Mouse (Mus musculus): ENCODE measurements at regions not wholly inside any gene's neighbourhood (a gene's known extent, or its start where the extent isn't known, plus 50 kb on each side); places are given as distances from the start of the nearest gene placed in this dataset.

DNA sequence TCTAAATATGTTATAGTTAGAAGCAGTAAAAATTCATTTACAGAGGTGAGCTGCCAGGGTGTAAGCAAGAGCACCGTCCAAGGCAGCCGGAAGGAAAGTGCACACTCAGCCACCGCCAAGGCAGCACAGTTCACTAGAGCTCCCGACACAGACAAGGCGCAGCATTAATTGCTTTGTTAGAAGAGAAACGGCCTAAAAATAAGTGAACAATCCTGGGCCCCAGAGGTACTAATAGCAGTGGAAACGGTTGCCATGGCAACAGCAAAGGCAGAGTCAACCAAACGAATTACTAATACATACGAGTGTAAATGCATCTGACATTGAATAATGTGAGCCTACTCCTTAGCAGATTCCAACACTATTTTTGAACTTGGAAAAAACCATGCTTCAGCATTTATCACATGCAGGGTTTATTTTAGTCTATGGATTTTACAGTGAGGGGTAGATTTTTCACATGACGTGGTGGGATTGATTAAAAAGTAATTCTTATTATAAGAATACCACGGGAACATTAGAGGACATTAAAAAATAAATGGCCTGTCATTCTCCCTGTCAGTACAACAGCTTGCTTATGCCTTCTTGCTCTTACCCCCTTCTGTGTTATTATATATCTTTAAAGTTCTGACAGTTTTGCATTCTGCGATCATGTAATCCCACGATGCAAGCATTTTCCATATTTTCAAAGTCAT lies 62.5 kb downstream of the Cavin4 start:
- DNase-seq (ENCODE audit: low spot score): no peak

DNA sequence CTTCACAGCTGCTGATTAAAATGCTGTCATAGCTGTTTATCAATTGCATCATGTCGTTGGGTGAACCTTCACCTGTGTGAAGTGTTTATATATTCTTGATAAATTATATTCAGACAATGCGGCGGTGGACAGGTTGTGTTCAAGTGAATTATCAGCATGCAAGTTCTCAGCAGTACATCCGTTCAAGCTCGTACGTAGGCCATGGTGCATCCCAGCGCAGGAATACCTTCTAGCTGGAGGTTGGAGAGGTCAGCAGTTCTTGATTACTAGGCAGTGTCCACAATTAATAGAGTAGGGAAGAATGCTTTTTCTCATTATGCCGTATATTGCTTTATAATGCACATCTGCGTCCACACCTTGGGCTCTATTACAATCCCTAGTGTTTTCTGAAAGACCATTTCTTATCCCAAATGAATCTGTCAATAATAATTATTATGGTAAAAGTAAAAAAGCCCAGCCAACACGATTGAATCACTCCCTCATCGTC lies 63.1 kb downstream of the Cavin4 start:
- DNase-seq (ENCODE audit: low spot score): no peak

DNA sequence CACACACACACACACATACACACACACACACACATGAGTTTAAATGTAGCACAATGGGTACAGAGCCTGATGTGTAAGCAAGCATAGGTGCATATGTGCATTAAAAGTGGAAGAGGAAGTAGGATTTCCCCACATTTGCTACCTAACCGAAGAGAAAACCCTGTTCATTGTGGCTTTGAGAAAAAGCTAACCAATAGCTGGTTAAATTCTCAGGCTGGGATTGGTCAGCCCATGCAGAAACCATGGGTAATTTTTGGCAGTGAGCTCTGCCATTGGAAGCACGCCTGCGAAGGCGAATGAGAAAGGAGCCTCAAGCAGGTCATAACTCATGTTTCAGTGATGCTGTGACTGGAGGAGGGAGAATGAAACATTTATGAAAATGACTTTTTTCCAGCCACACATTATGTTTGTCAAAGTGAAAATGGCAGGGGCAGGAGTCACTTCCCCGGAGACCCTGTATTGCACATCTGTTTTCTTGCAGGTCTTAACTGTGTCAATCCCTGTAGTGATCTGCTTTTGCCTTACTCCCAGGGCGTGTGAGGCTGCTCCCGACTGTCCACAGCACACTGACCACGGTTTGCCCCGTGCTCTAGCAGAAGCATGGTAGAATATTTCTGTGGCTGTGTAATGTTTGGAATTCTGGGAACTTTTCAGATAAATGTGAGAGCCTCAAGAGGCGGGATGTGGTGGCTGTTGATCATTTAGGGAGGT lies 71.7 kb downstream of the Cavin4 start:
- no peak for DNase-seq (ENCODE audit: low spot score)

DNA sequence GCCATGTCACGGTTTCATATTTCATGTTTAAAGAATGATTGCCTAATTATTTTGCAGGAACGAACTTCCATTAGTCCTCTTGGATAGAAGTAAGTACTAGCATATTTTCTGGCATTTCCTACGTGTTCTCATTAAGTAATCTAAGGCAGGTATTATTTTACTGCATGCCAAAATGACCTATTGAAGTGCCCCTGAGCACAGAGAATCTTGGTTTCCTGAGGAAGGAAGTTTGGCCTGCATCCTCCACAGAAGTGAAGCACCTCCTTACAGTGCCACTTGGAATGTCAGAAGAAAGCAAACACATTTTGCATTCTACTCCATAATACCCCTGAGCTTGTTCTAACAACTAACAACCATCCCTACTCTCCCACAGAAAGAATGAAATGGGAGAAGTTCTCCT lies 82.9 kb downstream of the Cavin4 start:
- no peak for DNase-seq (ENCODE audit: low spot score)

DNA sequence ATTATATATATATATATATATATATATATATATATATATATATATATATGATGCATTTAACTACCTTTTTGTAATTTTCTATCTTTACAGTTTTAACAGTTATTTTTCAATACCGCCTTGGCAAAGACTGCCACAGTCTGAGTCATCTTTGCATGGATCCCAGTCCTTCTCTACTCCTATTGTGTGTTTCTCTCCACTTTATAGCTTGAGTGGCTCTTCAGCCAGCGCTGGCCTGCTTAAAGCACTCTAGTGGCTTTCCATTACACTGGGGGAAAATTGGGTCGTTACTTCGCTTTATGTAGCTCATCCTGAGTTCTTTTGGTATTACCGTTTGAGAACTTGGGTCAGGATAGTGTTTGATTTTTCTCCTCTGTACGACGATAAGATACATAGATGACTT lies 86.3 kb downstream of the Cavin4 start:
- DNase-seq (ENCODE audit: low spot score): no peak

DNA sequence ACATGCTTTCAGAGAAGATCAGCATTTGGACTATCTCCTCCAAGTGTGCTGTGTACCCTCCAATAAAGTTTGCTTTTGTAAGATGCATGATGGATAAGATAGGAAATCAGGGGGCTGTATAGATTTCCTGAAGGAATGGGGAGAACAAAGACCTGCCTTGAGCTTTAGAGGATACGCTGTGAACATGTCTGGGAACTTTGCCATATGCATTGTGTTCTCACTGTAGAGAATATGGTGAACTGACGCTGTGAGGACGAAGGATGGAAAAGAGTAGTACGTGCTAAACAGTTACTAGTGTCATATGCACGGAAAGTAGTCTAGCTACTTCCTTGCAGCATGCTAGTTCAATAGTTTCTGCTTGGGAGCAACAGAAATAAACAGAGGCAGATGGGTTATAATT lies 86.8 kb downstream of the Cavin4 start:
- no peak for DNase-seq (ENCODE audit: low spot score)

DNA sequence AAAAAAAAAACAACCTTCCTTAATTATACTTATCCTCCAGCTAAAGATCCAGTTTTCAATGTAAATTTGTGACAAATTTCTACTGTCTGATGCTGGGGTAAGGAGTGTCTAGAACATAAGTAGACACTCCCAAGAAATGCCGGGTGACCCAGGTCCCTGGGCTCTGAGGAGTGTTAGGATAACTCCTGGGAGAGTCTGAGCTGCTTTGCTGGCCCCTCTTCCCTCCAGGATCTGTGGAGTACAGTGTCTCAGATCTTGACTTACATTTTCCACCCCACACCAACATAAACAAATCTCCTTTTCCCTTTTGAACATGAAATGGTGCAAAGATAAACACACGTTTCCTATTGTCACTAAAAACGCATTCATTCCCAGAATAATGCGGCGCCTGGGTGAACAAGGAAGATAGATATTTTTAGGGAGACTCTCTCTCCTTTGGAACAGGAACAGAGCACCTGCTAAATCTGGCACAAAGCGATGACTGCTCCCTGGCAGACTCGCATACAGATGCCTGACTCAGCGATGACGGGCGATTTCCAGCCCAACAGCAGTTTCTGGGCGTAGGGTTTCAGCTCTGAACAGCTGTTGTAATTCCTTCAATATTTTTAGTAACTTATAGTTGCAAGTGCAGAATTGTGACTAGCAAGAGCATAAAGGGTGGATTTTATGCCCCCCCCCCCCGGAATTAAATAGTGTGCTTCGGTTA lies 91.3 kb downstream of the Cavin4 start:
- no peak for DNase-seq (ENCODE audit: low spot score)

DNA sequence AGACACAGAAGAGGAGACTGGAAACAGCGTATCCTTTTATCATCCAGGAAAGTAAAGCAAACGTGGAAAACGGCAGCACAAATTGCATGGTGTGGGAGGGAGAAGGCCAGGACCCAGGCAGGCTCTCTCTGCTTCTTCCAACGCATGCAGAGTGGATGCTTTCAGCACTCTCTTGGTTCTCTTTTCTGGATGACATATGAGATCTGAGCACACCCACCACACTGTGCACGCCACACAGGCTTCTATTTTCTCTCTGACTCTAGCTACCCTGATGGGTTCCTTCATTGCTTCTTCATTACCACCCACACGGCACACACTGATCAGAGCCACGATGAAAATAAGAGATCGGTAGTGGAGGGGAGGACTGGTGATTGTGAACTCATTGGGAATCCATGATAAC lies 97.3 kb downstream of the Cavin4 start:
- DNase-seq (ENCODE audit: low spot score): no peak

DNA sequence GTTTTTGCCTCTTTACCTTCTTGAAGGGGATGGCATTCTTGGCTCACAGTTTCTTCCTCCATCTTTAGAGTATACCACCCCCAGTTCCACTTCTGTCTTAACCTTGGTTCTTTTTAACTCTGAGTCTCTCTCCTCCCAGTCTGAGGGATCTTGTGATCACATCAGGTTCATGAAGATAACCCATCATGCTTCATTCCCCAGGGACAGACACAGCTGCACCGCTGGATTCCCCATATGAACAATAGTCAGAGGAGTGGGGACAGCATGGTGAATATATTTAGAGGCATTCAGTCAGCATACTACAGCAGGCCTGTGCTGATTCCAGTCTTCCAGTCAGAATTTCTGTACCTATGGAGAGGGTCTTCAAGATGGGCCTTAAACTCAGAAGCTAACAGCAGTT lies 103.1 kb downstream of the Cavin4 start:
- DNase-seq (ENCODE audit: low spot score): no peak

DNA sequence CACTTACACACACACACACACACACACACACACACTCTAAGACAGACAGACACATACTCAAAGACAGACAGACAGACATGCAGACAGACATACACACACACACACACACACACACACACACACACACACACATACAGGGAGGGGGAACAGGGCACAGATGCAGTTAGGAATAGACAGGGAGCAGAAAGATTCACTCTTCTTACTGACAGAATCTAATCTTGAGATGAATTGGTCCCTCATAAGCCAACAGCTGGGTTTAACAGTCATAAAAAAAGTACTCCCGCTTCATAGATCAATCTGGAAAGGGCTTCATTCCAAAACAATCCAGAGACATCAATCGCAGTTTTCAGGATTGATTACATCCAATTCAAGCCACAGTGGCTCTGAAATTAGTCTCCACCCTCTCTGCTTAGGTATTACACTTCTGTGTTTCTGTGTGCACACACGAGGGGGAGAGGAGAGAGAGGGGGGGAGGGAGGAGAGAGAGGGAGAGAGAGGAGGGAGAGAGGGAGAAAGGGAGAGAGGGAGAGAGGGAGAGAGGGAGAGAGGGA lies 107.2 kb downstream of the Cavin4 start:
- no peak for DNase-seq (ENCODE audit: low spot score)

DNA sequence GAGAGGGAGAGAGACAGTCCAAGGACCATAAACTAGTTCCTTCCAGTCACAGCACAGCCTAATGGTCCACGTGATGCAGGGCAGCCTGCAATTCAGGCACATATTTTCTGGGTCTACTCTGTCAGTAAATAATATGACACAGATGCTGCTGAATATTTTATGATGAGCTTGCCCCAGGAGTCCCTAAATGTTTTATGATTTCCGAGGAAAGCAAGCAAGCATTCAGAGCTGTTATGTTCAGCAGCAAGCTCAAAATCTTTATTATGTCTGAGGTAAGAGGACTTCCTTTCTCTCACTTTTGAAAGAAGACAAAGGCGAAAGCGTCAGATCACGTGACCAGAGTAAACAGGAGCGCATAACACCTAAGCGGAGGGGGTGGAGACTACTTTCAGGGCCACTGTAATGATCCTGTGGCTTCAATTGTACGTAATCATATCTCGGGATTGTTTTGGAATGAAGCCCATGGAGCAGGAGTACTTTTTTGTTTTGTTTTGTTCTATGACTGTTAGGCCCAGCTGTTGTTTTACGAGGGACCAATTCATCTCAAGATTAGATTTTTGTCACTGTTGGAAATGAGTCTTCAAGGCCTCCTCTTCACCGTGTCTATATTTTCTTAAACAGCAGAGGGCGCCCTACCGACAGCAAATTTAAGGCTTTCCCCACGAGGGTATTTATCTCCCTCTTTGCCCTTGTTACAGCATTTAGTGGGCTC lies 107.8 kb downstream of the Cavin4 start:
- DNase-seq (ENCODE audit: low spot score): peak; percentile 7

DNA sequence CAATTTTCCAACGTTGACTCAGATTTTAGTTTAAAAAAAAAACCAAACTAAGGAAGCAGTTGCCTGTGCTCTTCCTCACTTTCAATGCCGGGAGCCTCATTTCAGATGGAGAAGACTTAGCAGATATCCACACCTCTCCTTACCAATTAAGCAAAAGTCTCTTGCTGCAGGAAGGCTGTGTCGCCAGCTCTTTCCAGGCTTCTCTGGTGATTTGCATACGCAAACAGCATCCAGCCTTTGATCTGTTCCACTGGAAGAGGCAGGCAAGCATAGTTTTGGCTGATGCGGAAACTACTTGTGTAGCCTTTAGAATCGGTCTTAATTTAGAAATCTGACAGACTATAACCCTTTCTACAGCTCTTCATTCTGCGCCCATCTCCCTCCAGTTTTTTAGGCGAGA lies 108.5 kb downstream of the Cavin4 start:
- DNase-seq (ENCODE audit: low spot score): no peak

DNA sequence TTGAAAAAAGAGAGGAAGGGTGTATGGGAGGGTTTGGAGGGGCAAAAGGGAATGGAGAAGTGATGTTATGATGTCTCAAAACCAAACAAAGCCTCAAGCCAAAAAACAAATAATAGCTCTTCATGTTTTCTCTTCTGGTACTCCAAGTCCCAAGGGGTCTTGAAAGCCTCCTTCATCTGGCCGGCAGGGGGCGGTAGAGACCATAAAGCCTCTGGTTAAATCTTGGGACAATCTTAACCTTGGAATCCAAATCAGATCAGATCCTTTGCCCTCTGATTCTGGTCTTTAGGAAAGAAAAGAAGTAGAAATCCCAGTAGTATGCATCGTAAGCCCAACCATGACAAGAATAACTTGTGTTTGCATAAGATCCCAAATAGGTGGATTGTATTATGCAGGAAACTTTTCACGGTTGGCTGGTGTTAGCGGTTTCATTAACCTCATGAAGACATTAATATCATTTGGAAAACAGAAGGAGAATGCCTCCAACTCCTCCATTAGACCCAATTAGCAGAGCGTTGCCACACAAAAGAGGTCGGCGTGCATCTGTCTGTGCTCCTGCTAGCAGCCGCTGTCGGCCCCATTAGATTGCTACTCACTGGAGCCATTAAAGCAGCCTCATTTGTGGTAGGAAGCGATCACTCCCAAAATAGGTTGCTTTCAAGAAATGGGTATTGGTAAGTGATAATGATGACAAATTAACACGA lies 116.0 kb downstream of the Cavin4 start:
- peak; percentile 28 for DNase-seq (ENCODE audit: low spot score)

DNA sequence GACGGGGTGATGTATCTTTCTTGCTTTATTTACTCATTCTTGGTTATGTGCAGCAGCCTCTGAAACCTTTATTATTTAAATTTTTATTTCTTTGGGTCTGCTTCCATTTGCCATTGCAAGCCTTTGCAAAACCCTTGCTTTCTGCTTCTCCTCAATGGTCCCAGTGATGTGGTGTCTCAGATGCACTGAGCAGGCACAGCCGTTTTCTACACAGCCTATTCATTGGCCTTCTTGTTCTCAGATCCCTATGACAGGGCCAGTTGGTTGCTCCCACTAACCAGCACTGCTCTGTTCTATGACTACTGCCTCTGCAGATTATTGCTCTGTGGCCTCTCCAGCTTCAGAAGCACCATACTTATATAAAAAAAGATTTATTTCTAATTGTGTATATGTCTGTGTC lies 116.6 kb downstream of the Cavin4 start:
- no peak for DNase-seq (ENCODE audit: low spot score)

DNA sequence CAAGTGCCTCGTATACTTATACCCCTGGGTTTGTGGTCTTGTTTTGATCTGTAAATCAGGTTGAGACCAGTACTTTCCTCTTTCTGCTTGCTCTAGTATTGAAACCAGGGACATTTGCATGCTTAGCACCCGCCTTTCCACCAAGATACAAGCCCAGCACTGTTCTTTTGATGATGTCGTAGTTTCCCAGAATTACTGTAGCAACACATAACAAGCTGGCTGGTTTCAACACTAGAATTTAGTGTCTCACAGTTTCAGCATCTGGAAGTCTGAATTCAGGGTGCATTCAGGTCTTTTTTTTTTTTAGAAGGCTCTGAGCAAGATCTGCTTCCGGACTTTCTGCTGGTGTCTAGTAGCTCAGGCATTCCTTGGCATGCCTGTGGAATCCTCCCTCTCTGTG lies 117.8 kb downstream of the Cavin4 start:
- no peak for DNase-seq (ENCODE audit: low spot score)

DNA sequence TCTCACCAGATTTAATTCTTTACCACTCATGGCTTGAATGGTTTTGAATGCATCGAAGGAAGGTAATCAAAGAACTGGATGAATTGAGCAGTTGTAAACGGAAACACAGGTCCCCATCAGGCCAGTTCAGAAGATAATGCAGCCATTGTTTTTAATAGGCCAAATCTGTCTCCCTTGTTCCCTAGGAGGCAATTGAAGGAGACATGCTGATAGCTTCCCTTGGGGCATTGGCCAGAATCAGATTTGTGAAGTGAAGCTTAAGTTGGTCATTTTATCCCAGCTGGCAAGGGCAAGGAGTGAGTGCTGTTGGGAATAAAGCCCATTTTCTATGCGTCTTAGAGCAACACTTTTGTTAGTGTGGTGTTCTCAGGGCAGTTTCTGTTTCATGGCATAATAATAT lies 119.4 kb downstream of the Cavin4 start:
- DNase-seq (ENCODE audit: low spot score): no peak

DNA sequence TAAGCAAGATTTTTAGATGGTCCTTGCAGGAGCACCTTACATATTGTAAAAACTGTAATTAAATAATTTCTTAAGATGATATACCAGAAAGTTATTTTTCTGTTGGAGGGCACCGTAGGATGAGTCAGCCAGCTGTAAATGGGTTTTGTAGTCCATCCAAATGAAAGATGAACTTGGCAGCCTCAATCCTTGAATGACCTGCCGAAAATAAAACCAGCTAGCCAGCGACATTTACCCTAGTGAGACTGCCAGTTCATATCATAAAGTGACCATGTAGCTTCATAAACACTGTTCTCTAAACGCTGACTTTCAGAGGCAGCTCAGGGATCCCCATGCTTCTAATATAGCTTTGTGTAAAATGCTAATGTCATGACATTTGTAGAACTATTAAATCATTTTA lies 127.8 kb downstream of the Cavin4 start:
- DNase-seq (ENCODE audit: low spot score): no peak

DNA sequence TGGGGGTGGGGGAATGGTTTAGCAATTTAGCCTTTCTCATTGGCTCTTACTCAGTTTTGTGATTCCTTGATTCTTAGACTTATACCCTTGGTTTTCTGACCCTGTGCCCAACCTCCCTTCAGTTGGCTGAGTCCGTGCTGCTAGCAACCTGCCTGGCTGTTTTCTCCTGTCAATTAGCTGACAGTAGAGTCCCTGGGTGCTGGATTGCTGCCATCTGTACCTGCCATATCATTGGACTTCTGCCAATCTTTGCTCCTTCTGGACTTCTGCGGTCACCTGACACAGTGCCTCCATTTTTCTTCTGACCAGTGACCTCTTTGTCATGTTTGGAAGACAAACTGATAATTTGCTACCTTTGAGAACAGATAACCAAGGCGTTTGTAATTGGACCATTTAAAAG lies 140.5 kb downstream of the Cavin4 start:
- DNase-seq (ENCODE audit: low spot score): no peak

DNA sequence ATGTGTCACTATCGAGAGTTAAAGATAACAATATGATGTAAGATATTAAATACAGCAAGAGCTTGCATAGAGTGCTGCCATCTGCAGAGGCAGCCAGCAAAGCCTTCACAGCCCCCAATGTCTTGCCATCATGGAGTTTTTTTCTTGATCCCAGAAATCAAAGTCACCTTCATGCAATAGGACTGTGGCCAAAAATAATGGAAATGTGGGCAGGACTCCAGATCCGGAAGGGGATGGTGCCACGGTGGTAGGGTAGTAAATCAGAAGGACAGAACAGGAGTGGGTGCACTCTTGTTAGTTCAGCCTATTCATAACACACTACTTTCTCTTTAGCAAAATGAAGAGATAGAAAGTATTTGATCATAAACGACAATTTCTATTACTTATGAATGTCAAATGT lies 145.3 kb downstream of the Cavin4 start:
- DNase-seq (ENCODE audit: low spot score): no peak

DNA sequence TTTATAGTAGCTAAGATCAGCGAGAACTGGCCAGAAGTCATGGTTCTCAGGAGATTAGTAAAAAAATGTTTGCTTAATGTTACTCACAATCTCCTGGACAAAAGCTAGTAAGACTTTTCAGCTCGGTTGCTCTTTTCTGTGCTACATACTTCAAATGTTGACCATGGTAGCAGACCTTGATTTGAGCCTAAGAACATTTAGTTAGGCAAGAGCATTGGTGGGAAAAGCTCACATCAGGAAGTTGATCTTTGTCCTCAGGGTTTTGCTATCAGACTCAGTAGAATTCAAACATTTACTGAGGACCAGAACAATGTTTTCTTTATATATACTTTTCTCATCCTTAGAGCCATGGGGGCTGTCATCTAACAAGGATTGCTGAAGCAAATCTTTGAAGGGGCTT lies 170.4 kb downstream of the Cavin4 start:
- no peak for DNase-seq (ENCODE audit: low spot score)

DNA sequence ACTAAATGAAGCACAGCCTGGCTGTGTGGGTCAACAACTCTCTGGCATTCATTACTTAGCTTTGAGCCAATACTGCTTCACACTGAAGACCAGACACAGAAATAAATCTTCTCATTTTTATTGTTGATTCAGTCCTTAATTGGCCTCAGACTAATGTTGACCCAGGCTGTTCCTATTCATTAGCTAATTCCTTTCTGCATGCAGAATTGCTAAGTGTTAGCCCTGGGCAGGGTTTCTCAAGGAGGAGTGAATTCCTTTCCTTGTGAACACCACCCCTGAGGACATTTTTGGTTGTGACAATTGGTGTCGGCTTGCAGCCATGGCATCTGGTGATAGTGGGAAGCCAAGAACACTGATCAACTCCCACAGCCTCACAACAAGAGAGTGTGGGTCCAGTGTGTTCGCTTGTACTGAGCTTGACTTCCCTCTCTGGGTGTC lies 179.5 kb downstream of the Cavin4 start:
- DNase-seq (ENCODE audit: low spot score): no peak

DNA sequence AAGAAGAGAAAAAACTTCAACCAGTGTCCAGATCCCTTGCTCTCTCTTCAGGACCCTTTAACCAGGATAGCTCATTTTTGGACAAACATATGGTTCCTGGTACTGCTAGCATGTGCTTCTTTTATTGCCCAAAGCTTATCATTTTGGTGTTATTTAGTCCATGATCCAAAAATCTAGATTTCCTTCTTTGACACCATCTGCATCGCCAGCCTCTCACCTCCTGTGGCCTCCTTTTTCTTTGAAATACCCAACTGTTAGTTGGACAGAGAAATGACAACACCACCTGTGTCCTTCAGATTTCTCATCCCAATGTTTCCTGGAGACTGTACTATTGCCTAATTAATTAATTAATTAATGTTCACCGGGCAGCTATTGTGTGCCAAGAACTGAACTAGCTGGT lies 188.0 kb upstream of the Plppr1 start:
- no peak for DNase-seq (ENCODE audit: low spot score)
